Mouse (Mus musculus): ENCODE data around the gene Gper1.

GRCm38 (mm10) chr5:139460384-139461067 lies 37.6 kb downstream of the Gper1 start, which contains the start of gene 3110082I17Rik:
- TF ChIP-seq CTCF (IDR thresholded peaks at IDR 0.05; ENCODE audit: low read depth, low read length) = no peak
- no peak for TF ChIP-seq POLR2AphosphoS5 (IDR thresholded peaks at IDR 0.05; ENCODE audit: insufficient replicate concordance, low read depth, low read length)
- TF ChIP-seq GATA1 (IDR thresholded peaks at IDR 0.05; ENCODE audit: borderline replicate concordance, low read length) = no peak
- no peak for TF ChIP-seq TAL1 (conservative IDR thresholded peaks at IDR 0.05; ENCODE audit: low read depth, low read length)
- TF ChIP-seq GATA2 (IDR thresholded peaks at IDR 0.05; ENCODE audit: borderline replicate concordance, low read depth, low read length) = no peak

All from G1E (cell line).